Mouse (Mus musculus) lung, postnatal 0 days (tissue): ENCODE data around the gene Nek7. TPM values are rescaled to one million over a fixed set of nuclear protein-coding genes. Genes with fewer than 3 reads are reported as not detected.

Source experiments
- ATAC-seq: fragments of 200-750 bp; cut with Nextera tagmentation; 2 replicates; pipeline ENCODE4 v1.8.0; 2017; ENCODE audit warnings: moderate library complexity
- DNase-seq: peaks from one replicate; pipeline ENCODE4 v3.0.0-alpha.2; 2016; ENCODE audit warnings: low spot score
- H3K27ac ChIP-seq: fragments of 300-500 bp; sonication (generic); 2 replicates; pipeline ENCODE4 v1.5.1; 2014; ENCODE audit warnings: antibody characterized with exemption, mild to moderate bottlenecking, low read length, mixed read lengths
- H3K27me3 ChIP-seq: fragments of 300-500 bp; sonication (generic); replicated peaks from 2 replicates; pipeline ENCODE4 v1.6.1; 2014; ENCODE audit warnings: low read length, mixed read lengths; ENCODE audit not compliant: insufficient read depth
- H3K36me3 ChIP-seq: fragments of 300-500 bp; sonication (generic); 2 replicates; pipeline ENCODE4 v1.6.1; 2014; ENCODE audit warnings: low read length, mixed read lengths; ENCODE audit not compliant: insufficient read depth
- H3K4me1 ChIP-seq: fragments of 300-500 bp; sonication (generic); 2 replicates; pipeline ENCODE4 v1.6.1; 2014; ENCODE audit warnings: antibody characterized with exemption, low read depth, low read length, mixed read lengths; ENCODE audit not compliant: insufficient read depth
- H3K4me2 ChIP-seq: fragments of 300-500 bp; sonication (generic); replicated peaks from 2 replicates; pipeline ENCODE4 v1.6.1; 2014; ENCODE audit warnings: low read depth, mild to moderate bottlenecking, low read length, moderate library complexity, mixed read lengths
- H3K4me3 ChIP-seq: fragments of 300-500 bp; sonication (generic); 2 replicates; pipeline ENCODE4 v1.5.1; 2014; ENCODE audit warnings: low read depth, low read length
- H3K9ac ChIP-seq: fragments of 300-500 bp; sonication (generic); replicated peaks from 2 replicates; pipeline ENCODE4 v1.6.1; 2014; ENCODE audit warnings: low read depth, mild to moderate bottlenecking
- H3K9me3 ChIP-seq: fragments of 300-500 bp; sonication (generic); 2 replicates; pipeline ENCODE4 v1.6.1; 2016; ENCODE audit warnings: low read length, mixed read lengths
- CTCF ChIP-seq: IDR thresholded peaks from 2 replicates; pipeline ENCODE4 v1.5.1; 2016; ENCODE audit warnings: antibody characterized with exemption, mild to moderate bottlenecking
- EP300 ChIP-seq: IDR thresholded peaks from 2 replicates; pipeline ENCODE4 v1.6.1; 2016; ENCODE audit warnings: antibody characterized with exemption, mild to moderate bottlenecking, control low read depth
- WGBS: fragments of 180-500 bp; shearing (Covaris S2); extraction: QIAGEN DNeasy Blood & Tissue Kit; methylation state at CpG from one replicate; pipeline ENCODE4 v1.1.7; 2014; 5-methylcytosine and 5-hydroxymethylcytosine counted together
- polyA plus RNA-seq: library from polyadenylated mRNA; unstranded; fragments of >200 nt; fragmentation: Nextera tagmentation; extraction: Ambion mirVana; gene quantifications from 2 replicates; pipeline ENCODE4 v1.2.1, GENCODE M21; 2015

Nek7 gene
- polyA plus RNA-seq, 1 experiment from 2014 or later: 41.6 TPM

DNA sequence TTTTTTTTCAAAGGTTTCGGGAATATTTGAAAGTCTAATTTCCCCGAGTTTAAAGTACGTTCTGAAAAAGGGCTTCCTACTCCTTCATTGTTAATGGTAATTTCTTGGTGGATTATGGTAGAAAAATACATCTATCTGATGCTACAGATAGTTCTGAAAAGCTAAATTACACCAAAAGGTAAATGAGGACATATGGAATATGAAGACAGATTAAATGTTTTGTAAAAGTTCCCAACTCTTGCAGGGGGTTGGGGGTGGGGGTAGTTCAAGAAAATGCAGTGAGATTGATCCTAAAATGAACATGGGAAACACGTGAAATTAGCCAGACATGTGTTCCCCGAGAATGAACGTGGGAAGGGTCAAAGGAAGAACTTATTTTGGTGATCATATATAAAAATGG, 119.2 kb downstream of the Nek7 start:
- TF ChIP-seq EP300 (no peak), CTCF (no peak)
- no peaks in the 10 kb centered on the region for H3K4me1 ChIP-seq
- no peaks in the 10 kb centered on the region for H3K36me3 ChIP-seq
- H3K27me3 ChIP-seq: no peaks in the 10 kb centered on the region
- H3K9ac ChIP-seq: no peak overlapping the region
- DNase-seq (no peak), ATAC-seq (no peak)
- H3K27ac ChIP-seq: no peak overlapping the region
- no peak overlapping the region for H3K4me3 ChIP-seq
- 87% methylated on average over 6 of the region's 6 CpGs for WGBS
- no peak overlapping the region for H3K4me2 ChIP-seq
- no peaks in the 10 kb centered on the region for H3K9me3 ChIP-seq

DNA sequence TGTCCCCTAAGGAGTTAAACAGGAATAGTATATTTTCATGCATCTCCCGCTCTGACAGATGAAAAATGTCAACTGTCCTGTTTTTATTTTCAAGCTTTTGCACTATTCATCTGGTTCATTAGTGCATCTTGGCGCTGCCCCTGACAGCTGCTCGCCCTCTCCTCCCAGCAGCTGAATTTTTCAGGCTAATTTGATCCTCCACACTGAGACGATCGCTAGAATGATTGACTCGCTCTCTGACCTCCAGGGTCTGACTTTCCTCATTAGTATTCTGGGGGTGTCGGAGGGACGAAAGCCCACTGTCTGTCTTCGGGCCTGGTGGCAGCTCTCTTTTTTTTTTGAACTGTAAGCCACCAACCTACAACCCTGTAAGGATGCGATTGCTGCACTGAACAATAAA, 119.8 kb downstream of the Nek7 start:
- DNase-seq (no peak), ATAC-seq (no peak)
- Histone ChIP-seq H3K4me1 (no peaks in the 10 kb centered on the region), H3K27ac (no peak overlapping the region), H3K27me3 (no peaks in the 10 kb centered on the region), H3K9ac (no peak overlapping the region), H3K4me3 (no peak overlapping the region), H3K4me2 (no peak overlapping the region), H3K36me3 (no peaks in the 10 kb centered on the region), H3K9me3 (no peaks in the 10 kb centered on the region)
- WGBS: 60% methylated on average over 10 of the region's 10 CpGs
- no peak for TF ChIP-seq EP300
- no peak for TF ChIP-seq CTCF

DNA sequence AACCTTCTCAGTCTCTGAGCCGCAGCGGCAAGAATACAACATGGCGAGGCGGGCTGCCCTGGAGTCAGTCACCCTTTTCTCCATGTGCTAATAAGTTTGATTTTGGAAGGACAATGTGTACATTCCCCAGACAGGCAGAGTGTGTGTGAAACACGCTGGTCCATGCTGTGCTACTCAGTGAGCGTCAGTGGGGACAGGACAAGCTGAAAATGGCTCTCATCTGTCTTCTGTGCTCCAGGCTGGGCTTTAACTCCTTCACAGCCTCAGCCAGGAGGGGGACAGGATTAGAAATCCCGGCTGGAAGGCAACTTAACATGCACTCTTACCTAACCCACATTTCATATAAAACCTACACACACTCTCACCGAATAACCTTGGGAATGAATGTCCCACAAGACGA, 120.5 kb downstream of the Nek7 start:
- Histone ChIP-seq H3K27me3 (no peaks in the 10 kb centered on the region), H3K9me3 (no peaks in the 10 kb centered on the region), H3K36me3 (no peaks in the 10 kb centered on the region), H3K4me1 (no peaks in the 10 kb centered on the region), H3K27ac (no peak overlapping the region), H3K4me2 (no peak overlapping the region), H3K4me3 (no peak overlapping the region), H3K9ac (no peak overlapping the region)
- no peak for ATAC-seq
- no peak for TF ChIP-seq CTCF
- no peak for TF ChIP-seq EP300
- no peak for DNase-seq
- 68% methylated on average over 9 of the region's 9 CpGs for WGBS

DNA sequence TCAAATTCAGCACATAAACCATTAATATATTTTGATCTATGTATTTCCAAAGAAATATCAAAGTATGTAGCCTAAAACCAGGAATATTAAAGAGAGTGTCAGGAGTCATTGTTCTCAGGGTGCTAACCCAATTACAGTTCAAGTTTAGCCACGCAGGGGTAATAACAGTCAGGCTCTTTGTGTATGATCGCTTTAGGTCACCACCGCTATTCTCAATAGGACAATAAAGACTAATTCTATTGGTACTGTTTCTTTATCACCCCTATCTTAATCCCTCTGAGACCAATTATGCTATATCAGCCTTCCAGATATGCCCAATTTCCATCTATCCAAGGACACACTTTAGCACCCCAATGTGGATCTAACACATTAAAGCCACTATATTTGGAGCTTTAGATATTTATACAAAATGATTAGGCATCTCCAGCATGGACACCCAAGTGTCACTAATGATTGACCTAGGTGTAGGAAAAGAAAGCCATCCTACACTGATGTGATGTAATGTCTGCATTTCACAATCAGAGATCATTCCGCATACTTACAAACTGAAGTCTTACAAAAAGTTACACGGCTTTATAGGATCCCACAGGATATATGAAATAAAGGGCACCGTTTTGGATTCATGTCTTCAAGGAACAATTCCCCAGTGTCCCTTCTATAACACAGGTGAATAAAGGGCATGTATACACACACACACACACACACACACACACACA, 128.4 kb downstream of the Nek7 start:
- H3K36me3 ChIP-seq: no peaks in the 10 kb centered on the region
- DNase-seq: no peak

DNA sequence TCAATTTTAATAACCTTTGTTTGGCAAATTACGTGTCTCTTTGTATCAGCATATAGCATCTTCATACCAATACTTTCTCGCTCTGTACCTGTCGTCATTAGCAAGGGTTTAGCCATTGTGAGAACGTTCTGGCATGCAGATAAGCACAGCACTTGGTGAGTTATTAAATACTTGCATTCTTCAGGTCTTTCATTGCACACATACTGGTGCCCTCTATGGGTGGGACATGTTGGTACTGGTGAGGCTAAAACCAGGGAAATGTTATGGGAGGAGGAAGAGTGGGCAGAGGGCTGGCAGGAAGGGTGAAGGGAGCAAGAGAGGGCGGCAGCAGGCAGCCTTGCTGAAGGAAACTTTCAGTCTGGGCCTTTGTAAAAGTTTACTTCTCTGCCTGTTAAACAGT, 132.4 kb downstream of the Nek7 start:
- peak; percentile 81 for ATAC-seq
- 0 out of 2 replicates have a peak, but pooled peaks cover 6% of the 10 kb centered on the region for H3K36me3 ChIP-seq
- 62% methylated on average over 5 of the region's 5 CpGs for WGBS
- H3K4me2 ChIP-seq: no peak overlapping the region
- H3K27ac ChIP-seq: no peak overlapping the region
- H3K4me3 ChIP-seq: no peak overlapping the region
- TF ChIP-seq CTCF (peak; percentile 72), EP300 (no peak)
- no peak overlapping the region for H3K9ac ChIP-seq
- no peaks in the 10 kb centered on the region for H3K27me3 ChIP-seq
- H3K9me3 ChIP-seq: no peaks in the 10 kb centered on the region
- peak; percentile 74 for DNase-seq
- H3K4me1 ChIP-seq: no peaks in the 10 kb centered on the region

More for the DNA sequence above, 128.4 kb downstream of the Nek7 start:
- Histone ChIP-seq H3K4me2 (no peak overlapping the region), H3K27me3 (no peaks in the 10 kb centered on the region), H3K4me1 (no peaks in the 10 kb centered on the region), H3K27ac (no peak overlapping the region), H3K9ac (no peak overlapping the region), H3K9me3 (no peaks in the 10 kb centered on the region), H3K4me3 (no peak overlapping the region)
- WGBS: 88% methylated on average over 6 of the region's 6 CpGs
- TF ChIP-seq CTCF (no peak), EP300 (no peak)
- no peak for ATAC-seq

DNA sequence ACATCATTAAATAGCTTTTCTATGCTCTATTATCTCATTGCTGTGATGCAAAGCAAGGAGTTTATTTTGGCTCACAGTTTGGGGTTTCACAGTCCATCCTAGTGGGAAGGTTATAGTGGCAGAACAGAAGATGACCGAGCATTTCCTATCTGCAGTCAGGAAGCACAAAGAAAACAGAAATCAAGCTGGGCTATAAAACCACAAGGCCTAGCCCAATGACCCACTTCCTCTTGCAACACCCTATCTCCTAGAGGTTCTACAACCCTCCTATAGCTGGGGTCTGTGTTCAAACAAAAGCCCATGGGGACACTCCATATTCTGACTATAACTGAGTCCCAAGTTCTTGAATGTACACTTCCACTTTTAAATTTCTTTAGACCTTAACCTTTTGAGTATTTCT, 139.2 kb downstream of the Nek7 start:
- Histone ChIP-seq H3K36me3 (0 out of 2 replicates have a peak, but pooled peaks cover 6% of the 10 kb centered on the region), H3K4me2 (no peak overlapping the region), H3K4me3 (no peak overlapping the region), H3K4me1 (no peaks in the 10 kb centered on the region), H3K27ac (no peak overlapping the region), H3K9ac (no peak overlapping the region), H3K27me3 (no peaks in the 10 kb centered on the region), H3K9me3 (no peaks in the 10 kb centered on the region)
- 84% methylated on average over 1 of the region's 1 CpGs for WGBS
- TF ChIP-seq CTCF (no peak), EP300 (no peak)
- DNase-seq (no peak), ATAC-seq (no peak)
